Mouse (Mus musculus): Measurements from ENCODE around the gene Pik3r6. TPM values are rescaled to one million over a fixed set of nuclear protein-coding genes. Genes with fewer than 3 reads are reported as not detected.
A peak's percentile ranks its signal among the peaks of the same experiment; 100 is the strongest.

Gene Pik3r6
- total RNA-seq, 4 experiments from 2014 or later = 0.58 to 1.2 (median 0.74) TPM

- DNase-seq (ENCODE audit: low spot score in 2 of 2) = no peak
These were observed 15.1 kb upstream of the Pik3r6 start for GRCm38 (mm10) chr11:68487720-68488119.

GRCm38 (mm10) chr11:68488256-68488824 lies 14.5 kb upstream of the Pik3r6 start:
- no peak for DNase-seq (ENCODE audit: low spot score in 2 of 2)

- no peak for DNase-seq (ENCODE audit: low spot score in 2 of 2)
These were observed 13.6 kb upstream of the Pik3r6 start for GRCm38 (mm10) chr11:68489236-68489635.

GRCm38 (mm10) chr11:68492592-68492991 lies 10.2 kb upstream of the Pik3r6 start:
- DNase-seq (ENCODE audit: low spot score in 2 of 2) = no peak

- no peak for DNase-seq (ENCODE audit: low spot score in 2 of 2)
These were observed 9.1 kb upstream of the Pik3r6 start for GRCm38 (mm10) chr11:68493760-68494159.

- no peak for DNase-seq (ENCODE audit: low spot score in 2 of 2)
These were observed 5.7 kb upstream of the Pik3r6 start for GRCm38 (mm10) chr11:68497081-68497480.

- DNase-seq (ENCODE audit: low spot score in 2 of 2) = no peak
These were observed 4.3 kb upstream of the Pik3r6 start for GRCm38 (mm10) chr11:68498517-68498916.

GRCm38 (mm10) chr11:68498999-68499699 lies 3.7 kb upstream of the Pik3r6 start:
- DNase-seq (ENCODE audit: low spot score in 2 of 2) = no peak

GRCm38 (mm10) chr11:68500949-68501350 lies 1.9 kb upstream of the Pik3r6 start:
- DNase-seq (ENCODE audit: low spot score in 2 of 2) = no peak

- no peak for DNase-seq (ENCODE audit: low spot score in 2 of 2)
These were observed 411 bp upstream of the Pik3r6 start for GRCm38 (mm10) chr11:68502408-68502807.

GRCm38 (mm10) chr11:68504913-68505312 lies 2.1 kb downstream of the Pik3r6 start:
- no peak for DNase-seq (ENCODE audit: low spot score in 2 of 2)

GRCm38 (mm10) chr11:68507246-68507645 lies 4.4 kb downstream of the Pik3r6 start:
- no peak for DNase-seq (ENCODE audit: low spot score in 2 of 2)

- DNase-seq (ENCODE audit: low spot score in 2 of 2) = no peak
These were observed 5.8 kb downstream of the Pik3r6 start for GRCm38 (mm10) chr11:68508619-68509018.

- DNase-seq (ENCODE audit: low spot score in 2 of 2) = no peak
These were observed 6.4 kb downstream of the Pik3r6 start for GRCm38 (mm10) chr11:68509194-68509593.

- no peak for DNase-seq (ENCODE audit: low spot score in 2 of 2)
These were observed 11.2 kb downstream of the Pik3r6 start for GRCm38 (mm10) chr11:68513969-68514368.

- no peak for DNase-seq (ENCODE audit: low spot score in 2 of 2)
These were observed 16.5 kb downstream of the Pik3r6 start for GRCm38 (mm10) chr11:68519362-68519761.

- no peak for DNase-seq (ENCODE audit: low spot score in 2 of 2)
These were observed 17.0 kb downstream of the Pik3r6 start for GRCm38 (mm10) chr11:68519815-68520214.

- DNase-seq (ENCODE audit: low spot score in 2 of 2) = no peak
These were observed 17.6 kb downstream of the Pik3r6 start for GRCm38 (mm10) chr11:68520439-68520838.

GRCm38 (mm10) chr11:68521352-68521751 lies 18.5 kb downstream of the Pik3r6 start:
- DNase-seq (ENCODE audit: low spot score in 2 of 2) = no peak

- no peak for DNase-seq (ENCODE audit: low spot score in 2 of 2)
These were observed 23.6 kb downstream of the Pik3r6 start for GRCm38 (mm10) chr11:68526441-68526840.

- DNase-seq (ENCODE audit: low spot score in 2 of 2) = peak; percentile 16 to 18
These were observed 28.4 kb downstream of the Pik3r6 start for GRCm38 (mm10) chr11:68531066-68531806.

GRCm38 (mm10) chr11:68531941-68532535 lies 29.2 kb downstream of the Pik3r6 start:
- DNase-seq (ENCODE audit: low spot score in 2 of 2) = no peak
